Mouse (Mus musculus): ENCODE measurements around the gene Stam2.

GRCm38 (mm10) chr2:52733659-52734058 lies 8.4 kb downstream of the Stam2 start:
- no peak for TF ChIP-seq CTCF (IDR thresholded peaks at IDR 0.05; ENCODE audit: borderline replicate concordance, insufficient read depth, low read length)
- TF ChIP-seq POLR2A (IDR thresholded peaks at IDR 0.05; ENCODE audit: low read depth, low read length) = no peak

Measured in embryonic fibroblast, embryonic 13.5 days (primary cell).